Mouse (Mus musculus) activated CD4-positive, CD25-positive, alpha-beta regulatory T cell, adult 9 weeks (primary cell): ENCODE data around the gene Scarf2. TPM values are rescaled to one million over a fixed set of nuclear protein-coding genes. Genes with fewer than 3 reads are reported as not detected.

ENCODE experiments used
- polyA plus RNA-seq: library from polyadenylated mRNA; unstranded; fragments of 100-300 nt; shearing (Covaris generic); gene quantifications from one replicate; pipeline ENCODE4 v1.2.1, GENCODE M21; 2017

Gene Scarf2
- polyA plus RNA-seq = not detected

DNA sequence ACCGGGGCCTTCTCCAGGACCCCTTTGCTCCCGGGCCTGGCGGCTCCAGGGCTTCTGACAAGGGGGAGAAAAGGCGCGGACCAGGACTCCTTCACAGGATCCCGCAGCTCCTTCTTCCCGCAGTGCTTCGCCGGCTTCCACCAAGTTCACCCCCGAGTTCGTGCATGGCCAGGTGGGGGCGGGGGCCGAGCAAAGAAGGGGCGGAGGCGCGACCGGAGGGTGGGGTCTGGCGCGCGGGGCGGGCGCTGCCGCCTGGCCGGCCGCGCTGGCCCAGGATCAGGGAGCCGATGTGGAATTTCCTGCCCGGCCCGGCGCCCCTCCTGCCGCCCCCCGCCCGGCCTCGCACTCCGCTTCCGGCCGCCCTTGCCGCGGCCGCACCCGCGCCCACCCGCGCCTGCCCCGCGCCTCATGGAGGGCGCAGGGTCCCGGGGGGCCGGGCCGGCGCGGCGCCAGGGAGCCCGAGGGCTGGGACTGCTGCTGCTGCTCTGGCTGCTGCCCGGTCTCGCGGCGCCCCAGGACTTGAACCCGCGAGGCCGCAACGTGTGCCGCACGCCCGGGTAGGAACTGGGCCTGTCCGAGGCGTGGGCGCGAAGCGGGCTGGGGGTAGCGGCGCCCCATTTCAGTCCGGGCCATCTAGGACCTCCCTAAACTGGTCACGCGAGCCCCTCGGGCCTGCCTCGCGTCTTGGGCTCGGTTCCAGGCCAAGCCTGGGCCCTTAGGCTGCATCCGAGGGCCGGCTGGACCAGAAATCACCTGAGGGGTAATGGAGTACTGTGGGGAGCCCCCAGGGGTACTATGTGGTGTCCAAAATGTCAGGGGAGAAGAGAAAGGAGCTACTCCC lies at the start of gene Scarf2:
Gene Scarf2 (plus strand): TSS at position 312 of the 841 bp plus-strand sequence.

DNA sequence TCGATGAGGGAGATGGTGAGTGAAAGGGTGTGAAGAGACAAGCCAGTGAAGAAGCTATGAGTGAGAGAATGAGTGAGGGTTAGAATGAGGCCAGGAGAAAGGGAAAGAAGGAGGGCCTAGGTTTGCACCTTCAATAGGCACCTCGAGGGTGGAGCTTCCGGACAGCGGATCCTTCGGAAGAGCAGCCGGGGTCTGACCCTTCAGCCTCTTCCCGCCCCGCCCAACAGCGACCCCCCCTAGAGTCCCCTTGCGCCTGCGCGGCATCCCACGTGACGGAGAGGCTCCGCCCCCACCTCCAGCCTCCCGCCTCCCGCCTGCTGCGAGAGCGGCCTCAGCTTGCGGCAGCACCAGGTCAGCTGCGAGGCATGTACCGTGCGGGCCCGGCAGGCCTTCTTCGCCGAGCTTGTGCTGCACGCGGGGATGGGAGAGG lies 37.7 kb upstream of the Scarf2 start, which contains the start of gene Klhl22:
Gene Klhl22 (plus strand): TSS at position 275 of the 430 bp plus-strand sequence.

DNA sequence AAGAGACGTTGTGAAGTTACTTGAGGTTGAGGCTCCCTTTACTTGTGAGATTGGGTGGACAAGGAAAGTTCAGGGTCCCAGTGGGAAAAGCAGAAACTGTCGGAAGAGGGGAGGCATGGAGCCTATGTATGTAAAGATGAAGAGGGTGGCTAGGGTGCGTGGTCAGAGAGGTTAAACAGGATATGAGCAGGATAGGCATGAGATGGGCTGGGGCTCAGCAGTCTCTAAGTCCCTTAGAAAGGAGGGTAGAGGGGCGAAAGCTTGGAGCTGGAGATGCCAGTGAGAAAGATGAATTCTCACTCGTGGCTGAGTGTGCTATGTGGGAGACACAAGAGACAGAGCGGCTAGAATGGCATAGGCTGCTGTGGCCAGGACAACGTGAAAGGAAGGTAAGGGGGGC lies 35.7 kb downstream of the Scarf2 start, which contains the start of gene B830017H08Rik:
Gene B830017H08Rik (plus strand): TSS at position 301 of the 400 bp plus-strand sequence.

DNA sequence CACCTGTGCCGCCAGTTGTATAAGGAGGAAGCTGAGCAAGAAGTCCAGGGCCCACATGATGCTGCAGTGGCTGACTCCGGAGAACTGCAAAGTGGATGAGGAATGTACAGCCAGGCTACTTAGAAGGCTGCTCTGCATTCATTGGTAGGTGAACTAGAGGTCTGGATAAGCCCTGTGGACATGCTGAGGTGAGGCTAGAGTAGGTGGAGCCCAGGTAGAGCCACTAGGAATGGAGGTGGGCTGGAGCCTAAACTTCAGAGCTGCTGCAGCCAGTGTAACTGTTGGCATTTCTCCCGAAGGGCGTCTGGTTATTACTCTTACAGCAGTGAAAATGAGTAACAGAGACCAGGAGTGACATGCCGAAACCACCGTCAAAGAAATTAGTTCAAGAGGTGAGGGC lies 41.0 kb downstream of the Scarf2 start, which contains the start of gene Car15:
Gene Car15 (minus strand): TSS at position 314 of the 400 bp plus-strand sequence.

Other genes starting within 250 kb of the Scarf2 start
- gene Lrrc74b, start 236.0 kb upstream of the Scarf2 start, polyA plus RNA-seq = not detected
- not detected for gene P2rx6, start 235.4 kb upstream of the Scarf2 start, polyA plus RNA-seq
- gene Slc7a4, start 214.1 kb upstream of the Scarf2 start, polyA plus RNA-seq = 1.1 TPM
- gene Smpd4, start 177.9 kb upstream of the Scarf2 start, polyA plus RNA-seq = 23.7 TPM
- 0.67 TPM for gene Ccdc74a, start 150.8 kb upstream of the Scarf2 start, polyA plus RNA-seq
- 167 TPM for gene Med15, start 64.4 kb upstream of the Scarf2 start, polyA plus RNA-seq
- 16.1 TPM for gene Klhl22, start 37.7 kb upstream of the Scarf2 start, polyA plus RNA-seq
- gene B830017H08Rik, start 35.8 kb downstream of the Scarf2 start, polyA plus RNA-seq = not detected
- gene Car15, start 41.1 kb downstream of the Scarf2 start, polyA plus RNA-seq = 1.9 TPM
- 0.49 TPM for gene Gm20518, start 94.4 kb downstream of the Scarf2 start, polyA plus RNA-seq
- gene Tssk1, start 96.9 kb downstream of the Scarf2 start, polyA plus RNA-seq = not detected
- gene Dgcr2, start 101.3 kb downstream of the Scarf2 start, polyA plus RNA-seq = 66.4 TPM
- gene Tssk2, start 101.4 kb downstream of the Scarf2 start, polyA plus RNA-seq = 0.20 TPM
- 64.7 TPM for gene Ess2, start 114.1 kb downstream of the Scarf2 start, polyA plus RNA-seq
- gene Gsc2, start 117.8 kb downstream of the Scarf2 start, polyA plus RNA-seq = not detected
- gene Slc25a1, start 130.9 kb downstream of the Scarf2 start, polyA plus RNA-seq = 18.7 TPM
- gene Vpreb2, start 183.1 kb downstream of the Scarf2 start, polyA plus RNA-seq = not detected